Mouse (Mus musculus) spleen, postnatal 0 days (tissue): ENCODE data around the gene Gk5. TPM values are rescaled to one million over a fixed set of nuclear protein-coding genes. Genes with fewer than 3 reads are reported as not detected.

Source experiments
- polyA plus RNA-seq: library from polyadenylated mRNA; unstranded; fragments of >200 nt; fragmentation: Nextera tagmentation; extraction: Ambion mirVana; gene quantifications from 2 replicates; pipeline ENCODE4 v1.2.1, GENCODE M21; 2015

Gene Gk5
- polyA plus RNA-seq: 2.1 and 2.7 TPM in 2 replicates

DNA sequence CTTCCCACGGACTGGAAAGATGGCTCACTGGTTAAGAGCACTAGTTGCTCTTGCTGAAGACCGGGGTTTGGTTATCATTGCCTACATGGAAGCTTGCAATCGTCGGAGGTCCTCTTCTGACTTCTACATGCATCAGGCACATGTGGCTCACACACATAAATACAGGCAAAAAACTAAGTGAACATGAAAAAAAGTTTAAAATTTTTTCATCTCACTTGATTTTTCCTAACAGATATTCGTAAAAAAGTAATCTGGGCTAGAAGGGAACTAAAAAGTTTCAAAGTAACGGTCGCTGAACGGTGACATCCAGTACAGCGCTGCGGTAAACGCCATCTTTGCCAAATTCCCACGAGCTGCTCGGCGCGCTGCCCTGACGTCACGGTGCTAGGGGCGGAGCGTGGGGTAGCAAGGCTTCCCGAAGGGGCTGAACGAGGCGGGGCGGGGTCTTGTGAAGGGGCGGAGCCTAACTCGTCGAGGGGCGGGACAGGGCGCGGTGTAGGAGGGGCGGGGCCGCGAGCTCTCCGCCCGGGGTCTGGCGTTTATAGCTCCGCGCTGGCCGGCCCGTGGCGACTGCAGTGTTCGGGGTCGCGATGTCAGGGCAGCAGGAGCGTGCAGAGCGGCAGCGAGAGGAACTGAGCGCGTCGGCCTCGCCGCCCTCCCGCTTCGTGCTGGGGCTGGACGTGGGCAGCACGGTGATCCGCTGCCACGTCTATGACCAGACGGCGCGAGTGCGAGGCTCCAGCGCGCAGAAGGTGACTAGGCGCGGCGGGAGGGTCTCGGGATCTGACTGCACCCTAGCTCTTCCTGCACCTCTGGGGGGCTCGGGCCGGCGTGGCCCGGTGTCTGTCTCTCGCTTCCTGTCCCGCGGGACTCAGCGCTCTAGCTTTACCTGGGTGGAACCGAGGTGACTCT is at the start of gene Gk5:
Gk5 (plus strand) TSS at position 502 of the 912 bp plus-strand sequence.

DNA sequence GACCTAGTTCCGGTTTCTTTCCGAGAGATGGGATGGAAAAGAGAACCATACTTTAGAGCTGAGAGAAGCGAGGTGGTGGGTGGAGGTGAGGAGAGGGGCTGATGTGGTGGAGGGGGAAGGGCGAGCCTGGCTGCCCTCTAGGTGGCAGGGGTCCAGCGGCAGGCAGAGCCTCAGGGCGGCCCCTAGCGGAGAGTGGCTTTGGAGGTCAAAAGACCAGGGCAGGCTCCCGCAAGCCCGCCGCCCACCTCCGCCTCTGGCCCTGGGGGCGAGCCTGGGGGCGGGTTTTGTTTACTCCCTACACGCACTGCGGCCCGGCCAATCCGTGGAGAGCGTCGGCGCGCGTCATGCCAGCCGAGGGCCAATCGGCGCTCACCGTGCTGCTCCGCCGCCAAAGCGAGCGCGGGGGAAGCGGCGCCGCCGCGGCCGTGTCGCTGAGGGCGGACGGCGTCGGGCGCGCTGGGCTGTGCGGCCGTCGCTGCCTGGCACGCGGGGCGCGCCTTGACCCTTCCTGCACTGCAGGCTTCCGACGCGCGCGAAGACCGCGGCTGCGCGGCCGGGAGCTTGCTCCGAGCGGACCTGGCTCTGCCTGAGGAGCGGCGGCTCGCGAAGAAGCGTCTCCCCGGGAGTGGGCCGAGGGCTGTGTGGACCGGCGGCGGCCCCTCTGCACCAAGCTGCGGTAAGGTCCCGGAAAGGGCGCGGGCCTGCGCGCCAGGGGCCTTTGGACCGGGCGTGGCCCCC is 76.9 kb downstream of the Gk5 start, which contains the start of gene Tfdp2:
Tfdp2 (plus strand) TSS at position 391 of the 738 bp plus-strand sequence.

Other genes with a start within 250 kb of the Gk5 start
- 12.3 and 13.2 TPM in 2 replicates for gene Xrn1, start 164.6 kb upstream of the Gk5 start, polyA plus RNA-seq
- gene Tfdp2, start 76.9 kb downstream of the Gk5 start, polyA plus RNA-seq: 132 and 140 TPM in 2 replicates
- gene Atp1b3, start 245.1 kb downstream of the Gk5 start, polyA plus RNA-seq: 107 and 128 TPM in 2 replicates